Mouse (Mus musculus) heart, embryonic 16.5 days (tissue): ENCODE results near the gene Tmem140. TPM values are rescaled to one million over a fixed set of nuclear protein-coding genes. Genes with fewer than 3 reads are reported as not detected.

Experiments used
- ATAC-seq: fragments of 200-750 bp; cut with Nextera tagmentation; replicated peaks from 2 replicates; pipeline ENCODE4 v1.8.0; 2017; ENCODE audit warnings: moderate number of reproducible peaks; ENCODE audit not compliant: insufficient read depth, low FRiP score; ENCODE audit errors: extremely low read depth
- H3K27ac ChIP-seq: fragments of 300-500 bp; sonication (generic); 2 replicates; pipeline ENCODE4 v1.5.1; 2014; ENCODE audit warnings: mild to moderate bottlenecking, low read length, control low read depth, moderate library complexity
- H3K27me3 ChIP-seq: fragments of 300-500 bp; sonication (generic); 2 replicates; pipeline ENCODE4 v1.6.1; 2014; ENCODE audit warnings: low read length, mixed read lengths; ENCODE audit not compliant: control insufficient read depth, insufficient read depth
- H3K36me3 ChIP-seq: fragments of 300-500 bp; sonication (generic); 2 replicates; pipeline ENCODE4 v1.6.1; 2014; ENCODE audit not compliant: control insufficient read depth, insufficient read depth
- H3K4me1 ChIP-seq: fragments of 300-500 bp; sonication (generic); 2 replicates; pipeline ENCODE4 v1.6.1; 2014; ENCODE audit warnings: low read length, mixed read lengths; ENCODE audit not compliant: control insufficient read depth, insufficient read depth
- H3K4me2 ChIP-seq: fragments of 300-500 bp; sonication (generic); 2 replicates; pipeline ENCODE4 v1.6.1; 2014; ENCODE audit warnings: low read depth, mild to moderate bottlenecking, control low read depth, low read length
- H3K4me3 ChIP-seq: fragments of 300-500 bp; sonication (generic); 2 replicates; pipeline ENCODE4 v1.5.1; 2014; ENCODE audit warnings: mild to moderate bottlenecking, control low read depth, low read length
- H3K9ac ChIP-seq: fragments of 300-500 bp; sonication (generic); 2 replicates; pipeline ENCODE4 v1.6.1; 2014; ENCODE audit warnings: low read length, control low read depth
- H3K9me3 ChIP-seq: fragments of 300-500 bp; sonication (generic); replicated peaks from 2 replicates; pipeline ENCODE4 v1.6.1; 2016; ENCODE audit warnings: low read length; ENCODE audit not compliant: control insufficient read depth
- WGBS: fragments of 180-500 bp; shearing (Covaris S2); extraction: QIAGEN DNeasy Blood & Tissue Kit; methylation state at CpG from one replicate; pipeline ENCODE4 v1.1.7; 2014; 5-methylcytosine and 5-hydroxymethylcytosine counted together
- polyA plus RNA-seq: library from polyadenylated mRNA; unstranded; fragments of >200 nt; fragmentation: Nextera tagmentation; extraction: Ambion mirVana; gene quantifications from 2 replicates; pipeline ENCODE4 v1.2.1, GENCODE M21; 2015

Tmem140 gene
- polyA plus RNA-seq, 1 experiment from 2014 or later = 2.5 TPM

GRCm38 (mm10) chr6:34874101-34874921 lies 11.4 kb downstream of the Tmem140 start:
- Histone ChIP-seq H3K4me2 (peak overlapping the region; percentile 22; the same call in 1 of the 2 replicates), H3K9me3 (no peaks in the 10 kb centered on the region), H3K36me3 (no peaks in the 10 kb centered on the region), H3K27me3 (no peaks in the 10 kb centered on the region), H3K9ac (peak overlapping the region; percentile 48), H3K4me1 (peaks cover 43% of the 10 kb centered on the region), H3K4me3 (no peak overlapping the region), H3K27ac (peak overlapping the region; percentile 86)
- WGBS = 40% methylated on average over 21 of the region's 21 CpGs
- ATAC-seq = 0 out of 2 replicates have a peak, but pooled peaks have one; percentile 7

GRCm38 (mm10) chr6:34875268-34875761 lies 12.4 kb downstream of the Tmem140 start:
- ATAC-seq = no peak

GRCm38 (mm10) chr6:34875966-34876834 lies 13.3 kb downstream of the Tmem140 start:
- no peak for ATAC-seq
- WGBS = 44% methylated on average over 12 of the region's 12 CpGs
- peak overlapping the region; percentile 86 for H3K27ac ChIP-seq
- no peak overlapping the region for H3K4me3 ChIP-seq
- H3K4me1 ChIP-seq = peaks cover 34% of the 10 kb centered on the region
- H3K9ac ChIP-seq = peak overlapping the region; percentile 23; the same call in 1 of the 2 replicates
- H3K27me3 ChIP-seq = no peaks in the 10 kb centered on the region
- peaks cover 2% of the 10 kb centered on the region; the same call in 1 of the 2 replicates for H3K36me3 ChIP-seq
- H3K9me3 ChIP-seq = no peaks in the 10 kb centered on the region
- peak overlapping the region; percentile 66; the same call in 1 of the 2 replicates for H3K4me2 ChIP-seq

More at GRCm38 (mm10) chr6:34875268-34875761, 12.4 kb downstream of the Tmem140 start:
- peak overlapping the region; percentile 7; the same call in 1 of the 2 replicates for H3K4me2 ChIP-seq
- peaks cover 34% of the 10 kb centered on the region for H3K4me1 ChIP-seq
- H3K9me3 ChIP-seq = no peaks in the 10 kb centered on the region
- no peak overlapping the region for H3K4me3 ChIP-seq
- H3K36me3 ChIP-seq = peaks cover under 1% of the 10 kb centered on the region; the same call in 1 of the 2 replicates
- peak overlapping the region; percentile 48; the same call in 1 of the 2 replicates for H3K9ac ChIP-seq
- peak overlapping the region; percentile 86 for H3K27ac ChIP-seq
- no peaks in the 10 kb centered on the region for H3K27me3 ChIP-seq
- 77% methylated on average over 15 of the region's 15 CpGs for WGBS

- Histone ChIP-seq H3K9ac (peak overlapping the region; percentile 94), H3K4me1 (peaks cover 34% of the 10 kb centered on the region), H3K36me3 (peaks cover 2% of the 10 kb centered on the region; the same call in 1 of the 2 replicates), H3K4me2 (peak overlapping the region; percentile 66), H3K4me3 (peak overlapping the region; percentile 82), H3K27ac (peak overlapping the region; percentile 95), H3K9me3 (no peaks in the 10 kb centered on the region), H3K27me3 (no peaks in the 10 kb centered on the region)
- ATAC-seq = no peak
- WGBS = 14% methylated on average over 2 of the region's 2 CpGs
Measured at GRCm38 (mm10) chr6:34876835-34877156, 13.8 kb downstream of the Tmem140 start.

- Histone ChIP-seq H3K36me3 (peaks cover 4% of the 10 kb centered on the region; the same call in 1 of the 2 replicates), H3K4me1 (peaks cover 34% of the 10 kb centered on the region), H3K9me3 (no peaks in the 10 kb centered on the region), H3K9ac (peak within 1 kb of the TSS; percentile 94), H3K4me3 (peak within 1 kb of the TSS; percentile 82), H3K4me2 (peak within 1 kb of the TSS; percentile 66), H3K27me3 (no peaks in the 10 kb centered on the region), H3K27ac (peak within 1 kb of the TSS; percentile 95)
- ATAC-seq = peak; percentile 87
- under 1% methylated on average over 55 of the region's 56 CpGs for WGBS
Measured at GRCm38 (mm10) chr6:34877509-34878321, 14.8 kb downstream of the Tmem140 start, which contains the start of gene Cyren. TSS of gene Cyren (minus strand) at chr6:34878060.

GRCm38 (mm10) chr6:34879101-34879740 lies 16.3 kb downstream of the Tmem140 start:
- WGBS = 88% methylated on average over 16 of the region's 16 CpGs
- Histone ChIP-seq H3K4me3 (no peak overlapping the region), H3K36me3 (peaks cover 6% of the 10 kb centered on the region; the same call in 1 of the 2 replicates), H3K9me3 (no peaks in the 10 kb centered on the region), H3K27ac (no peak overlapping the region), H3K4me2 (no peak overlapping the region), H3K9ac (no peak overlapping the region), H3K27me3 (no peaks in the 10 kb centered on the region), H3K4me1 (peaks cover 33% of the 10 kb centered on the region)
- no peak for ATAC-seq

- ATAC-seq = no peak
- Histone ChIP-seq H3K9me3 (no peaks in the 10 kb centered on the region), H3K27me3 (no peaks in the 10 kb centered on the region), H3K9ac (no peak overlapping the region), H3K4me1 (peaks cover 26% of the 10 kb centered on the region), H3K36me3 (peaks cover 6% of the 10 kb centered on the region; the same call in 1 of the 2 replicates), H3K4me3 (no peak overlapping the region), H3K27ac (no peak overlapping the region), H3K4me2 (no peak overlapping the region)
- WGBS = 52% methylated on average over 6 of the region's 6 CpGs
Measured at GRCm38 (mm10) chr6:34879911-34880475, 17.0 kb downstream of the Tmem140 start.
